Mouse (Mus musculus): ENCODE measurements at regions not wholly inside any gene's neighbourhood (a gene's known extent, or its start where the extent isn't known, plus 50 kb on each side); places are given as distances from the start of the nearest gene placed in this dataset.

DNA sequence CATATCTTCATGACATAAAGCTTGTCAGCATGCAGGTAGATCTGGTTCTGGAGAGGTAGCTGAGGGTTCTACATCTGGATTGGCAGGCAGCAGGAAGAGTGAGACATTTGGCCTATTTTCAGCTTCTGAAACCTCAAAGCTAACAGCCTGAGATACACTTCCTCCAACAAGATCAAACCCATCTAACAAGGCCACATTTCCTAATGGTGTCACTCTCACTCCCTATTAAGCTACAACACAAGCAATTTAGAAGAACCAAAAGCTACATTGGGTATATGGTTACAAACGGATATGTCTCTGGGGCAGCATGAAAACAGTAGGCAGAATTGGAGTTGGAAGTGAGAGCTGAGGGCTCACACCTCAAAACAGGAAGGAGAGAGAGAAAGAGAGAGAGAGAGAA is 325.7 kb upstream of the Nrxn1 start:
- no peak for TF ChIP-seq TCF12 (IDR thresholded peaks at IDR 0.05; ENCODE audit: insufficient read depth, poor library complexity, severe bottlenecking)
- no peak for TF ChIP-seq POLR2A (IDR thresholded peaks at IDR 0.05; ENCODE audit: insufficient read length, low read depth)
- no peak for TF ChIP-seq TCF3 (IDR thresholded peaks at IDR 0.05; ENCODE audit: insufficient read length, low read depth)
- no peak for TF ChIP-seq USF1 (IDR thresholded peaks at IDR 0.05; ENCODE audit: low read depth)
- no peak for TF ChIP-seq REST (IDR thresholded peaks at IDR 0.05; ENCODE audit: insufficient read depth, insufficient read length)
- TF ChIP-seq E2F4 (IDR thresholded peaks at IDR 0.05; ENCODE audit: insufficient read depth) = no peak
- no peak for TF ChIP-seq MAX (IDR thresholded peaks at IDR 0.05; ENCODE audit: low read depth)

Data from myocyte (in vitro differentiated cells).